Mouse (Mus musculus) liver, postnatal 0 days (tissue): Measurements from ENCODE around the gene Ing5.

ENCODE experiments used
- CTCF ChIP-seq: sonication (generic); IDR thresholded peaks from 2 replicates; pipeline ENCODE4 v1.5.1; 2016; ENCODE audit warnings: antibody characterized with exemption, low read depth
- EP300 ChIP-seq: IDR thresholded peaks from 2 replicates; pipeline ENCODE4 v1.6.1; 2016; ENCODE audit warnings: antibody characterized with exemption, low read depth, mild to moderate bottlenecking

DNA sequence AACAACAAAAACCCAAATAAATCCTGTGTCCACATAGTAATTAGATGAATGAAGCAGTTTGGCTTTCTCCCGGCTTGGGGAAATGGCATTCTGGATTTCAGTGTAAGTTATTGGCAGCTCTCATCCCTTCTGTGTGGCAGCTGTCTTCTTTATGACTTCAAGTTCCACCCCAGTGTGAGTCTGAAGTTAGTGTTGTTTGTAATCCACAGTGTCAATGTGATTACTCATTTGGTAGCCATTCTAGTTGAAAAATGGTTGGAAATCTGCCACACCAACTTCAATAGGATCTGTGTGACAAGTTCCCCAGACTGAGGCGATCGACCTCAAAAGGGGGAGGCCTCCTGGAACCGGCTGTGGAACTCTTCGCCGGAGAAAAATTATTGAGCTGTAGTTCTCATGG is 53.6 kb downstream of the Ing5 start:
- TF ChIP-seq CTCF = no peak
- TF ChIP-seq EP300 = no peak
